Mouse (Mus musculus) ES-E14 (cell line): ENCODE data around the gene Ptpru.

Source experiments
- CHD2 ChIP-seq: IDR thresholded peaks from 2 replicates; pipeline ENCODE4 v1.6.1; 2014; ENCODE audit warnings: mild to moderate bottlenecking, low read depth, low read length, inconsistent platforms
- HCFC1 ChIP-seq: IDR thresholded peaks from 2 replicates; pipeline ENCODE4 v1.6.1; 2012; ENCODE audit warnings: low read length, inconsistent platforms, borderline replicate concordance; ENCODE audit not compliant: insufficient read depth
- MAFK ChIP-seq: IDR thresholded peaks from 2 replicates; pipeline ENCODE4 v1.6.1; 2014; ENCODE audit warnings: mild to moderate bottlenecking, low read depth, low read length, inconsistent platforms; ENCODE audit not compliant: insufficient read depth
- ZC3H11A ChIP-seq: IDR thresholded peaks from 2 replicates; pipeline ENCODE4 v1.6.1; 2012; ENCODE audit warnings: low read depth, mild to moderate bottlenecking, inconsistent platforms, low read length, borderline replicate concordance
- ZNF384 ChIP-seq: IDR thresholded peaks from 2 replicates; pipeline ENCODE4 v1.6.1; 2012; ENCODE audit warnings: low read depth, low read length, inconsistent platforms

DNA sequence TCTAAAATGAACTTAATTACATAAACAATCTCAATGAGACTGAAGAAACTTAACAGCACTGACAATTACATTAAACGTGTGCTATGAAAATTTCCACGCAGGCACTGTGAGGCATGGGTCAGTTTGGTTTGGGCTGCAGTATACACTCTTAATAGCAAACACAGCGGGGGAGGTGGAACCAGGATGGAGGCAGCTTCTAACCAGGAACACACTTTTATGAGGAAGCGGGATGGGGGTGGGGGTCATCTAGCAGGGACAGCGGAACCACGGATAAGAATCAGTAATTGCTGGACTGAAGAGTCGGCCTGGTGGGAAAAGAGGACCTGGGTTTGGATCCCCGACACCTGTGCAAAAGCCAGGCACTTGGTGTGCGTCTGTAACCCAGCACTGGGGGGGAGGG lies 34.2 kb downstream of the Ptpru start:
- TF ChIP-seq CHD2, result no peak
- TF ChIP-seq HCFC1, result no peak
- TF ChIP-seq MAFK, result no peak
- TF ChIP-seq ZC3H11A, result no peak
- TF ChIP-seq ZNF384, result no peak
